Mouse (Mus musculus) hindbrain, embryonic 14.5 days (tissue): ENCODE measurements around the gene Gfra1. TPM values are rescaled to one million over a fixed set of nuclear protein-coding genes. Genes with fewer than 3 reads are reported as not detected.
A peak's percentile ranks its signal among the peaks of the same experiment; 100 is the strongest.

Experiments used
- ATAC-seq: fragments of 200-750 bp; cut with Nextera tagmentation; 2 replicates; pipeline ENCODE4 v1.8.0; 2017; ENCODE audit warnings: moderate number of reproducible peaks, mild to moderate bottlenecking, moderate TSS enrichment, moderate library complexity; ENCODE audit not compliant: low FRiP score
- DNase-seq: peaks from one replicate; pipeline ENCODE4 v3.0.0-alpha.2; 2015; ENCODE audit warnings: low spot score
- H3K27ac ChIP-seq: fragments of 300-500 bp; sonication (generic); 2 replicates; pipeline ENCODE4 v1.5.1; 2014; ENCODE audit warnings: mild to moderate bottlenecking, moderate library complexity
- H3K27me3 ChIP-seq: fragments of 300-500 bp; sonication (generic); 2 replicates; pipeline ENCODE4 v1.6.1; 2014; ENCODE audit warnings: mild to moderate bottlenecking, low read length, mixed read lengths; ENCODE audit not compliant: control insufficient read depth, insufficient read depth
- H3K36me3 ChIP-seq: fragments of 300-500 bp; sonication (generic); replicated peaks from 2 replicates; pipeline ENCODE4 v1.6.1; 2014; ENCODE audit not compliant: control insufficient read depth, insufficient read depth
- H3K4me1 ChIP-seq: fragments of 300-500 bp; sonication (generic); replicated peaks from 2 replicates; pipeline ENCODE4 v1.6.1; 2014; ENCODE audit warnings: antibody characterized with exemption, low read length, mixed read lengths; ENCODE audit not compliant: control insufficient read depth, insufficient read depth
- H3K4me2 ChIP-seq: fragments of 300-500 bp; sonication (generic); replicated peaks from 2 replicates; pipeline ENCODE4 v1.6.1; 2014; ENCODE audit warnings: mild to moderate bottlenecking, moderate library complexity
- H3K4me3 ChIP-seq: fragments of 300-500 bp; sonication (generic); replicated peaks from 2 replicates; pipeline ENCODE4 v1.5.1; 2014; ENCODE audit warnings: mild to moderate bottlenecking, low read length
- H3K9ac ChIP-seq: fragments of 300-500 bp; sonication (generic); 2 replicates; pipeline ENCODE4 v1.6.1; 2014
- H3K9me3 ChIP-seq: fragments of 300-500 bp; sonication (generic); 2 replicates; pipeline ENCODE4 v1.6.1; 2016; ENCODE audit warnings: low read length; ENCODE audit not compliant: control insufficient read depth
- WGBS: fragments of 180-500 bp; shearing (Covaris S2); extraction: QIAGEN DNeasy Blood & Tissue Kit; methylation state at CpG from one replicate; pipeline ENCODE4 v1.1.7; 2014; 5-methylcytosine and 5-hydroxymethylcytosine counted together
- polyA plus RNA-seq: library from polyadenylated mRNA; unstranded; fragments of >200 nt; fragmentation: Nextera tagmentation; extraction: Ambion mirVana; gene quantifications from 2 replicates; pipeline ENCODE4 v1.2.1, GENCODE M21; 2014

The Gfra1 gene
- polyA plus RNA-seq, 1 experiment from 2014 or later, result 46.0 TPM

GRCm38 (mm10) chr19:58451323-58451722 lies 4.4 kb downstream of the Gfra1 start:
- Histone ChIP-seq H3K9me3 (no peaks in the 10 kb centered on the region), H3K9ac (peak overlapping the region; percentile 14; the same call in 1 of the 2 replicates), H3K27ac (0 out of 2 replicates have a peak overlapping the region, but pooled peaks have one; percentile 28), H3K4me3 (peak overlapping the region; percentile 18), H3K4me2 (peak overlapping the region; percentile 99), H3K36me3 (no peaks in the 10 kb centered on the region), H3K4me1 (peaks cover 58% of the 10 kb centered on the region), H3K27me3 (0 out of 2 replicates have a peak, but pooled peaks cover 3% of the 10 kb centered on the region)
- WGBS, result 51% methylated on average over 6 of the region's 6 CpGs
- DNase-seq (no peak), ATAC-seq (no peak)

GRCm38 (mm10) chr19:58450716-58451115 lies 5.0 kb downstream of the Gfra1 start:
- H3K4me3 ChIP-seq, result peak overlapping the region; percentile 18
- H3K27me3 ChIP-seq, result 0 out of 2 replicates have a peak, but pooled peaks cover 3% of the 10 kb centered on the region
- ATAC-seq, result no peak
- no peak overlapping the region for H3K27ac ChIP-seq
- peak overlapping the region; percentile 14; the same call in 1 of the 2 replicates for H3K9ac ChIP-seq
- H3K4me2 ChIP-seq, result peak overlapping the region; percentile 99
- no peaks in the 10 kb centered on the region for H3K36me3 ChIP-seq
- peaks cover 52% of the 10 kb centered on the region for H3K4me1 ChIP-seq
- DNase-seq, result peak; percentile 62
- no peaks in the 10 kb centered on the region for H3K9me3 ChIP-seq
- WGBS, result 23% methylated on average over 5 of the region's 5 CpGs

GRCm38 (mm10) chr19:58442785-58443732 lies 12.7 kb downstream of the Gfra1 start:
- Histone ChIP-seq H3K27ac (peak overlapping the region; percentile 28; the same call in 1 of the 2 replicates), H3K4me1 (peaks cover 14% of the 10 kb centered on the region), H3K27me3 (no peaks in the 10 kb centered on the region), H3K36me3 (no peaks in the 10 kb centered on the region), H3K9me3 (no peaks in the 10 kb centered on the region), H3K9ac (no peak overlapping the region; the same call in 1 of the 2 replicates), H3K4me3 (no peak overlapping the region), H3K4me2 (no peak overlapping the region)
- DNase-seq, result no peak
- no peak for ATAC-seq
- WGBS, result 34% methylated on average over 10 of the region's 10 CpGs

- H3K4me1 ChIP-seq, result peaks cover 23% of the 10 kb centered on the region
- 56% methylated on average over 7 of the region's 7 CpGs for WGBS
- DNase-seq (no peak), ATAC-seq (no peak)
- H3K9me3 ChIP-seq, result no peaks in the 10 kb centered on the region
- H3K36me3 ChIP-seq, result no peaks in the 10 kb centered on the region
- H3K4me3 ChIP-seq, result no peak overlapping the region
- H3K9ac ChIP-seq, result no peak overlapping the region
- no peak overlapping the region for H3K4me2 ChIP-seq
- no peaks in the 10 kb centered on the region for H3K27me3 ChIP-seq
- H3K27ac ChIP-seq, result no peak overlapping the region
Measured at GRCm38 (mm10) chr19:58441785-58442184, 13.9 kb downstream of the Gfra1 start.

- ATAC-seq (no peak), DNase-seq (no peak)
- H3K4me2 ChIP-seq, result no peak overlapping the region
- H3K9ac ChIP-seq, result no peak overlapping the region
- H3K36me3 ChIP-seq, result no peaks in the 10 kb centered on the region
- no peaks in the 10 kb centered on the region for H3K9me3 ChIP-seq
- H3K27me3 ChIP-seq, result no peaks in the 10 kb centered on the region
- no peak overlapping the region for H3K27ac ChIP-seq
- no peak overlapping the region for H3K4me3 ChIP-seq
- WGBS, result 95% methylated on average over 7 of the region's 7 CpGs
- H3K4me1 ChIP-seq, result peaks cover 23% of the 10 kb centered on the region
Measured at GRCm38 (mm10) chr19:58441246-58441645, 14.5 kb downstream of the Gfra1 start.

- Histone ChIP-seq H3K4me1 (peaks cover 20% of the 10 kb centered on the region), H3K9ac (no peak overlapping the region), H3K27ac (no peak overlapping the region), H3K9me3 (no peaks in the 10 kb centered on the region), H3K4me3 (no peak overlapping the region), H3K27me3 (no peaks in the 10 kb centered on the region), H3K4me2 (no peak overlapping the region), H3K36me3 (no peaks in the 10 kb centered on the region)
- no peak for ATAC-seq
- no peak for DNase-seq
- 85% methylated on average over 4 of the region's 4 CpGs for WGBS
Measured at GRCm38 (mm10) chr19:58438762-58439161, 16.9 kb downstream of the Gfra1 start.

GRCm38 (mm10) chr19:58437441-58438071 lies 18.2 kb downstream of the Gfra1 start:
- ATAC-seq, result no peak
- 46% methylated on average over 10 of the region's 10 CpGs for WGBS
- H3K27ac ChIP-seq, result no peak overlapping the region

GRCm38 (mm10) chr19:58436874-58437273 lies 18.8 kb downstream of the Gfra1 start:
- H3K4me3 ChIP-seq, result no peak overlapping the region
- no peak for DNase-seq
- no peaks in the 10 kb centered on the region for H3K9me3 ChIP-seq
- H3K4me2 ChIP-seq, result no peak overlapping the region
- ATAC-seq, result no peak
- H3K27me3 ChIP-seq, result no peaks in the 10 kb centered on the region
- WGBS, result 84% methylated on average over 3 of the region's 3 CpGs
- no peak overlapping the region for H3K9ac ChIP-seq
- no peak overlapping the region for H3K27ac ChIP-seq
- H3K36me3 ChIP-seq, result no peaks in the 10 kb centered on the region
- H3K4me1 ChIP-seq, result peaks cover 9% of the 10 kb centered on the region

More at GRCm38 (mm10) chr19:58437441-58438071, 18.2 kb downstream of the Gfra1 start:
- Histone ChIP-seq H3K4me1 (peaks cover 9% of the 10 kb centered on the region), H3K27me3 (no peaks in the 10 kb centered on the region), H3K36me3 (no peaks in the 10 kb centered on the region), H3K4me3 (no peak overlapping the region), H3K9me3 (no peaks in the 10 kb centered on the region), H3K4me2 (no peak overlapping the region), H3K9ac (no peak overlapping the region; the same call in 1 of the 2 replicates)
- no peak for DNase-seq

GRCm38 (mm10) chr19:58435877-58436276 lies 19.8 kb downstream of the Gfra1 start:
- no peaks in the 10 kb centered on the region for H3K27me3 ChIP-seq
- no peak for DNase-seq
- ATAC-seq, result no peak
- peaks cover 9% of the 10 kb centered on the region for H3K4me1 ChIP-seq
- H3K9me3 ChIP-seq, result no peaks in the 10 kb centered on the region
- no peaks in the 10 kb centered on the region for H3K36me3 ChIP-seq
- no peak overlapping the region for H3K27ac ChIP-seq
- WGBS, result 82% methylated on average over 5 of the region's 5 CpGs
- no peak overlapping the region for H3K4me3 ChIP-seq
- H3K4me2 ChIP-seq, result no peak overlapping the region
- no peak overlapping the region for H3K9ac ChIP-seq
